Mouse (Mus musculus) left cerebral cortex, adult 11 months (tissue): ENCODE measurements at regions not wholly inside any gene's neighbourhood (a gene's known extent, or its start where the extent isn't known, plus 50 kb on each side); places are given as distances from the start of the nearest gene placed in this dataset.
A peak's percentile ranks its signal among the peaks of the same experiment; 100 is the strongest.

Experiments
- DNase-seq: peaks from one replicate; pipeline ENCODE4 v3.0.0; 2022; ENCODE audit warnings: low spot score

GRCm38 (mm10) chr11:13337319-13337878 is 872.6 kb upstream of the Cobl start:
- DNase-seq, result peak; percentile 5

- no peak for DNase-seq
These were observed 831.7 kb upstream of the Cobl start for GRCm38 (mm10) chr11:13296489-13296888.
